Mouse (Mus musculus) forebrain, embryonic 15.5 days (tissue): Measurements from ENCODE around the gene Nup210l. TPM values are rescaled to one million over a fixed set of nuclear protein-coding genes. Genes with fewer than 3 reads are reported as not detected.
"Not testable (repeated sequence)": the region's sequence is repeated elsewhere in the genome, so short reads cannot be mapped to it uniquely, and the experiment has no call there.

Experiments used
- ATAC-seq: fragments of 200-750 bp; cut with Nextera tagmentation; replicated peaks from 2 replicates; pipeline ENCODE4 v1.8.0; 2017; ENCODE audit warnings: mild to moderate bottlenecking, moderate TSS enrichment, moderate library complexity
- H3K27ac ChIP-seq: fragments of 300-500 bp; sonication (generic); replicated peaks from 2 replicates; pipeline ENCODE4 v1.5.1; 2015; ENCODE audit warnings: mild to moderate bottlenecking, inconsistent platforms
- H3K27me3 ChIP-seq: fragments of 300-500 bp; sonication (generic); 2 replicates; pipeline ENCODE4 v1.6.1; 2015; ENCODE audit warnings: inconsistent platforms
- H3K36me3 ChIP-seq: fragments of 300-500 bp; sonication (generic); 2 replicates; pipeline ENCODE4 v1.6.1; 2015; ENCODE audit warnings: mild to moderate bottlenecking, inconsistent platforms
- H3K4me1 ChIP-seq: fragments of 300-500 bp; sonication (generic); 2 replicates; pipeline ENCODE4 v1.6.1; 2015; ENCODE audit warnings: inconsistent platforms
- H3K4me2 ChIP-seq: fragments of 300-500 bp; sonication (generic); replicated peaks from 2 replicates; pipeline ENCODE4 v1.6.1; 2015; ENCODE audit warnings: mild to moderate bottlenecking, inconsistent platforms
- H3K4me3 ChIP-seq: fragments of 300-500 bp; sonication (generic); 2 replicates; pipeline ENCODE4 v1.5.1; 2015; ENCODE audit warnings: mild to moderate bottlenecking, inconsistent platforms
- H3K9ac ChIP-seq: fragments of 300-500 bp; sonication (generic); replicated peaks from 2 replicates; pipeline ENCODE4 v1.6.1; 2015; ENCODE audit warnings: mild to moderate bottlenecking, inconsistent platforms
- H3K9me3 ChIP-seq: fragments of 300-500 bp; sonication (generic); 2 replicates; pipeline ENCODE4 v1.6.1; 2016; ENCODE audit warnings: inconsistent platforms
- WGBS: fragments of 180-500 bp; shearing (Covaris S2); methylation state at CpG from one replicate; pipeline ENCODE4 v1.1.7; 2015; ENCODE audit warnings: mixed read lengths; 5-methylcytosine and 5-hydroxymethylcytosine counted together
- polyA plus RNA-seq: library from polyadenylated mRNA; unstranded; fragments of >200 nt; fragmentation: Nextera tagmentation; extraction: Ambion mirVana; gene quantifications from 2 replicates; pipeline ENCODE4 v1.2.1, GENCODE M21; 2015

Nup210l gene
- polyA plus RNA-seq, 1 experiment from 2014 or later: 0.23 TPM

- Histone ChIP-seq H3K27ac (no peak overlapping the region), H3K36me3 (peaks cover 27% of the 10 kb centered on the region), H3K9me3 (no peaks in the 10 kb centered on the region), H3K4me1 (no peaks in the 10 kb centered on the region), H3K4me3 (no peak overlapping the region), H3K9ac (no peak overlapping the region), H3K27me3 (no peaks in the 10 kb centered on the region), H3K4me2 (no peak overlapping the region)
- ATAC-seq: no peak
- 97% methylated on average over 2 of the region's 2 CpGs for WGBS
Observed at GRCm38 (mm10) chr3:90101673-90102072, 2.3 kb upstream of the Nup210l start.

DNA sequence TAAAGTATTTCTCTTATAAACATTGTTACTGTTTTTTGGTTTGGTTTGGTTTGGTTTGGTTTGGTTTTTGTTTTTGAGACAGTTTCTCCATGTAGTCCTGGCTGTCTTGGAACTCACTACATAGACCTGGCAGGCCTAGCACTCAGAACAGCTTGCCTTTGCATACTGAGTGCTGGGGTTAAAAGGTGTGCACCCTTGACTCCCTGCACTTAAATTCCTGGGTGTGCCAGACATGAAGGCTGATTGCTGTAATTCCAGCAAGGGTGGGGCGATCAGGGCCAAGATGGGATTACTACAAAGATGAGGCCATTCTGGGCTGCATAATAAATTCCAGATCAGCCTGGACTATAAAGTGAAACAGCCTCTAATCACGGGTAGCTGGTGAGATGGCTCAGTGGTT is 1.7 kb upstream of the Nup210l start:
- Histone ChIP-seq H3K27ac (no peak overlapping the region), H3K9me3 (no peaks in the 10 kb centered on the region), H3K27me3 (no peaks in the 10 kb centered on the region), H3K4me3 (no peak overlapping the region), H3K36me3 (peaks cover 27% of the 10 kb centered on the region), H3K4me2 (no peak overlapping the region), H3K4me1 (no peaks in the 10 kb centered on the region), H3K9ac (no peak overlapping the region)
- WGBS: 82% methylated on average over 2 of the region's 2 CpGs
- ATAC-seq: no peak

DNA sequence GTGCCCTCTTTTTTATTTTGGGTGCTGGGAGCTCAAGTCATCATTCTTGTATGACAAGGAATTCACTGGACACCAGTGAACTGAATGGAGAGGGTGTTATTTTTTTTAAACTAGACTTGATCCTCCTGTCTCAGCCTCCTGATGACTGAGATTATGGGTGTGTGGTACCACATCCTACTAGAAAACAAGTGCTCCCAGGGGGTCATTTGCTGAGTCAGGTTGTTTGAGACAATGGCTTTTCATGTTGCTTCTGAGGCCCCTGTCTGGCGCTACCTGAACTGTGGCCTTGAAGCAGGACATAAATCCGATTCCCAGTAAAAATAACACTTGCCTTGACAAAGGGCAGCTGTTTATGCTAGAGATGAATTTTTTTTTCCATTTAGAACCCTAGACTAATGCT is 756 bp upstream of the Nup210l start:
- Histone ChIP-seq H3K4me1 (no peaks in the 10 kb centered on the region), H3K36me3 (peaks cover 24% of the 10 kb centered on the region), H3K9ac (no peak overlapping the region), H3K9me3 (no peaks in the 10 kb centered on the region), H3K4me2 (no peak overlapping the region), H3K4me3 (no peak overlapping the region), H3K27ac (no peak overlapping the region), H3K27me3 (no peaks in the 10 kb centered on the region)
- no peak for ATAC-seq
- 93% methylated on average over 2 of the region's 2 CpGs for WGBS

- Histone ChIP-seq H3K4me1 (no peaks in the 10 kb centered on the region), H3K4me3 (no peak overlapping the region), H3K27me3 (no peaks in the 10 kb centered on the region), H3K9me3 (no peaks in the 10 kb centered on the region), H3K4me2 (no peak overlapping the region), H3K36me3 (no peaks in the 10 kb centered on the region), H3K9ac (no peak overlapping the region), H3K27ac (no peak overlapping the region)
- WGBS: 87% methylated on average over 2 of the region's 2 CpGs
- no peak for ATAC-seq
Observed at GRCm38 (mm10) chr3:90111706-90112105, 7.8 kb downstream of the Nup210l start.

DNA sequence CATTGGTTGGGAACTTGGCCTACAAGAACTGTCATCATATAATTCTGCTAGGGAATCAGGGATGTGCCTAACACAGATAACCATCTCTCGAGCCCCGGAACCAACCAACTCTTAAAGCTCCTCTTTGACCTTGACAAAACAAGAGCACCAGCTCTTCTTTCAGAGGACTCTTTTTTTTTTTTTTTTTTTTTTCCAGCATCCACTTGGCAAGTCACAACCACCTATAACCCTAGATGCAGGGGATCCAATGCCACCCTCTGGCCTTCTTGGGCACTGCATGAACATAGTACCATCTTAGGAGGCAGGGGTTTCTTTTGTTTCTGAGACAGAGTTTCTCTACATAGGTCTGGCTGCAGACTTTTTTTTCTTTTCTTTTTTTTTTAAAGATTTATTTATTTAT is 10.4 kb downstream of the Nup210l start:
- Histone ChIP-seq H3K27me3 (no peaks in the 10 kb centered on the region), H3K27ac (no peak overlapping the region), H3K9ac (no peak overlapping the region), H3K4me3 (no peak overlapping the region), H3K36me3 (no peaks in the 10 kb centered on the region), H3K4me2 (no peak overlapping the region), H3K4me1 (no peaks in the 10 kb centered on the region), H3K9me3 (no peaks in the 10 kb centered on the region)
- ATAC-seq: no peak
- 89% methylated on average over 2 of the region's 2 CpGs for WGBS

GRCm38 (mm10) chr3:90115526-90115925 is 11.6 kb downstream of the Nup210l start:
- 83% methylated on average over 3 of the region's 3 CpGs for WGBS
- no peak for ATAC-seq

GRCm38 (mm10) chr3:90118132-90118790 is 14.3 kb downstream of the Nup210l start:
- no peak for ATAC-seq
- H3K9me3 ChIP-seq: no peaks in the 10 kb centered on the region
- H3K27me3 ChIP-seq: no peaks in the 10 kb centered on the region
- H3K4me2 ChIP-seq: no peak overlapping the region
- no peaks in the 10 kb centered on the region for H3K36me3 ChIP-seq
- WGBS: 89% methylated on average over 13 of the region's 13 CpGs
- no peak overlapping the region for H3K27ac ChIP-seq
- H3K4me3 ChIP-seq: no peak overlapping the region
- H3K4me1 ChIP-seq: no peaks in the 10 kb centered on the region
- no peak overlapping the region for H3K9ac ChIP-seq

More at GRCm38 (mm10) chr3:90115526-90115925, 11.6 kb downstream of the Nup210l start:
- no peaks in the 10 kb centered on the region for H3K27me3 ChIP-seq
- no peaks in the 10 kb centered on the region for H3K9me3 ChIP-seq
- no peak overlapping the region for H3K4me2 ChIP-seq
- H3K4me3 ChIP-seq: no peak overlapping the region
- H3K4me1 ChIP-seq: no peaks in the 10 kb centered on the region
- H3K36me3 ChIP-seq: no peaks in the 10 kb centered on the region
- no peak overlapping the region for H3K27ac ChIP-seq
- H3K9ac ChIP-seq: no peak overlapping the region

DNA sequence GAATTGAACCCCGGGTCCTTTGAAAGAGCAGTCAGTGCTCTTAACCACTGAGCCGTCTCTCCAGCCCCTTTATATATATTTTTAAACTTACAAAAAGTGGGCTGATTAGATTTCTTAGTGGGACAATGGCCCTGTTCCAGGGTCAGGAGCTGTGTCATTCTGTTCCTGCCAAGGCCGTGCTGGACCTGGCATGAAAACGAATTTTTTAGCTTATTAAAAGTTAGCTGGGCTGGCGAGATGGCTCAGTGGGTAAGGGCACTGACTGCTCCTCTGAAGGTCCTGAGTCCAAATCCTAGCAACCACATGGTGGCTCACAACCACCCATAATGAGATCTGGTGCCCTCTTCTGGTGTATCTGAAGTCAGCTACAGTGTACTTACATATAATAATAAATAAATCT is 18.1 kb downstream of the Nup210l start:
- H3K9me3 ChIP-seq, ATAC-seq, H3K27me3 ChIP-seq, H3K27ac ChIP-seq, H3K4me1 ChIP-seq, H3K4me2 ChIP-seq, H3K4me3 ChIP-seq, H3K36me3 ChIP-seq, H3K9ac ChIP-seq: not testable (repeated sequence)
- WGBS: 75% methylated on average over 5 of the region's 5 CpGs

DNA sequence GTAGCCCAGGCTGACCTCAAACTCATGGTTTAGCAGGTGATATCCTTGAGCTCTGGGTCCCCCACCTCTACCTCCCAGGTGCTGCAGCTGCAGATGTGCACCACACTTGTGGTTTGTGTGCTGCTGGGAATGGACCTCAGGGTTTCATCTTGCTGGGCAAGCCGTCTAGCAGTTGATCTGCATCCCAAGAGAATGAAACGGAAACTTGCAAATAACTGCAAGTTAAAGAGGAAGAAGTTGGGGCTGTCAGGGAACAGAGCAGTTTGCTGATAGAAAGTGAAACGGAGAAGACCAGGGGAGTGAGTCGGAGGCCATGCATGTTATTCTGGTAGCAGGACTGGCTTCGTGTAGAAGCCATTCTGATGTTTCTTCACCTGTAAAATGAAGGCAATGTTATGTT is 21.8 kb downstream of the Nup210l start:
- no peak overlapping the region for H3K27ac ChIP-seq
- 85% methylated on average over 5 of the region's 5 CpGs for WGBS
- no peak for ATAC-seq
- H3K36me3 ChIP-seq: no peaks in the 10 kb centered on the region
- no peaks in the 10 kb centered on the region for H3K9me3 ChIP-seq
- H3K9ac ChIP-seq: no peak overlapping the region
- H3K27me3 ChIP-seq: no peaks in the 10 kb centered on the region
- H3K4me2 ChIP-seq: no peak overlapping the region
- H3K4me3 ChIP-seq: no peak overlapping the region
- no peaks in the 10 kb centered on the region for H3K4me1 ChIP-seq

- WGBS: 85% methylated on average over 6 of the region's 6 CpGs
- ATAC-seq: no peak
Observed at GRCm38 (mm10) chr3:90127881-90128280, 23.9 kb downstream of the Nup210l start.

GRCm38 (mm10) chr3:90132745-90133144 is 28.8 kb downstream of the Nup210l start:
- H3K4me2 ChIP-seq: no peak overlapping the region
- H3K4me3 ChIP-seq: no peak overlapping the region
- 85% methylated on average over 3 of the region's 3 CpGs for WGBS
- H3K27ac ChIP-seq: no peak overlapping the region
- no peak for ATAC-seq
- H3K9ac ChIP-seq: no peak overlapping the region
- H3K27me3 ChIP-seq: no peaks in the 10 kb centered on the region
- no peaks in the 10 kb centered on the region for H3K36me3 ChIP-seq
- H3K9me3 ChIP-seq: no peaks in the 10 kb centered on the region
- no peaks in the 10 kb centered on the region for H3K4me1 ChIP-seq

More at GRCm38 (mm10) chr3:90127881-90128280, 23.9 kb downstream of the Nup210l start:
- Histone ChIP-seq H3K4me3 (no peak overlapping the region), H3K36me3 (no peaks in the 10 kb centered on the region), H3K27ac (no peak overlapping the region), H3K9ac (no peak overlapping the region), H3K4me2 (no peak overlapping the region), H3K27me3 (no peaks in the 10 kb centered on the region), H3K9me3 (no peaks in the 10 kb centered on the region), H3K4me1 (no peaks in the 10 kb centered on the region)

DNA sequence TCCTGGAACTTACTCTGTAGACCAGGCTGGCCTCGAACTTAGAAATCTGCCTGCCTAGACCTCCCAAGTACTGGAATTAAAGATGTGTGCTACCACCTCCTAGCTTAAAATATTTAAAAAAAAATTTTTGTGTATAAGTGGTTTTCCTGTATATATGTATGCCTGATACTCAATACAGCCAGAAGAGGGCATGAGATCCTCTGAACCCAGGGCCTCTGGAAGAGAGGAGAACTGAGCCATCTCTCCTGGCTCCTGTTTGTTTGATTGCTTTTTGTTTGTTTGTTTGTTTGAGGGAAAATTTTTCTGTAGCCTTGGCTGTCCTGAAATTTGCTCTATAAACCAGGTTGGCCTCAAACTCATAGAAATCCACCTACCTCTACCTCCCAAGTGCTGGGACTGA is 29.4 kb downstream of the Nup210l start:
- H3K27me3 ChIP-seq: no peaks in the 10 kb centered on the region
- H3K4me1 ChIP-seq: no peaks in the 10 kb centered on the region
- 100% methylated on average over 1 of the region's 1 CpGs for WGBS
- H3K36me3 ChIP-seq: no peaks in the 10 kb centered on the region
- no peak overlapping the region for H3K9ac ChIP-seq
- H3K4me3 ChIP-seq: no peak overlapping the region
- no peak overlapping the region for H3K27ac ChIP-seq
- ATAC-seq: no peak
- H3K4me2 ChIP-seq: no peak overlapping the region
- H3K9me3 ChIP-seq: no peaks in the 10 kb centered on the region

DNA sequence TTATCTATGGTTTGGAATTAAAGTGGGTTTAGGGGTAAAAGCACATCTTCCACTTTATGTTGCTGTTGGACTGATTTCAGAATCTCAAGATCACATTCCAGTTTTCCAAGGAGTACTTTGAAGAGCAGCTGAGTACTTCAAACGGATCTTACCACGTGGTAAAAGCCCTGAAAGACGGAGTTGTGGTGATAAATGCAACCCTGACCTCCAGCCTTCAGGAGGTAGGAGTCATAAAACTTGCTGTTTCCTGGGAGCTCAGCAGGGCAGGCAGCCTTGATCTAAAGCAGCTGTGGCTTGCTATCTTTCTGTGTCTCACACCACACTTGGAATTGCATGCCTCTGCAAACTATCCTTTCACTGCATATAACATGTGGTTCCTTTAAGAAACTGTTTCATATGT is 30.6 kb downstream of the Nup210l start:
- H3K27ac ChIP-seq: no peak overlapping the region
- no peak for ATAC-seq
- 76% methylated on average over 3 of the region's 3 CpGs for WGBS
- H3K36me3 ChIP-seq: no peaks in the 10 kb centered on the region
- H3K4me3 ChIP-seq: no peak overlapping the region
- H3K9me3 ChIP-seq: no peaks in the 10 kb centered on the region
- H3K9ac ChIP-seq: no peak overlapping the region
- no peaks in the 10 kb centered on the region for H3K27me3 ChIP-seq
- no peak overlapping the region for H3K4me2 ChIP-seq
- H3K4me1 ChIP-seq: no peaks in the 10 kb centered on the region
